Mouse (Mus musculus) cerebellum, adult 2 months (tissue): Measurements from ENCODE around the gene Nsf.

Experiments used
- CTCF ChIP-seq: fragments of 200-500 bp; IDR thresholded peaks from 2 replicates; pipeline ENCODE4 v1.5.1; 2011; ENCODE audit warnings: low read depth, mild to moderate bottlenecking, control low read depth, low read length, moderate library complexity, borderline replicate concordance; ENCODE audit not compliant: insufficient read depth
- POLR2A ChIP-seq: fragments of 200-500 bp; IDR thresholded peaks from 2 replicates; pipeline ENCODE4 v1.6.1; 2011; ENCODE audit warnings: low read length, control low read depth, borderline replicate concordance; ENCODE audit not compliant: insufficient read depth

GRCm38 (mm10) chr11:103887724-103888410 is 66.0 kb downstream of the Nsf start:
- TF ChIP-seq CTCF (no peak), POLR2A (no peak)
